Mouse (Mus musculus) stomach, postnatal 0 days (tissue): Measurements from ENCODE around the gene Krt10.

Source experiments
- CTCF ChIP-seq: IDR thresholded peaks from 2 replicates; pipeline ENCODE4 v1.5.1; 2016; ENCODE audit warnings: antibody characterized with exemption, low read depth, mild to moderate bottlenecking, moderate library complexity
- EP300 ChIP-seq: optimal IDR thresholded peaks from 2 replicates; pipeline ENCODE3; 2016; ENCODE audit warnings: antibody characterized with exemption

- peak; percentile 86 for TF ChIP-seq CTCF
- no peak for TF ChIP-seq EP300
These were observed 24.1 kb upstream of the Krt10 start for GRCm38 (mm10) chr11:99413247-99413646.
